Mouse (Mus musculus) thymus, postnatal 14 days (tissue): ENCODE data around the gene Arf1.
"Not testable (repeated sequence)": the region's sequence is repeated elsewhere in the genome, so short reads cannot be mapped to it uniquely, and the experiment has no call there.

Experiments
- DNase-seq: peaks from one replicate; pipeline ENCODE4 v3.0.0; 2021

The Arf1 gene

GRCm38 (mm10) chr11:59226251-59226650, 1.8 kb downstream of the Arf1 start:
- DNase-seq, result no peak

DNA sequence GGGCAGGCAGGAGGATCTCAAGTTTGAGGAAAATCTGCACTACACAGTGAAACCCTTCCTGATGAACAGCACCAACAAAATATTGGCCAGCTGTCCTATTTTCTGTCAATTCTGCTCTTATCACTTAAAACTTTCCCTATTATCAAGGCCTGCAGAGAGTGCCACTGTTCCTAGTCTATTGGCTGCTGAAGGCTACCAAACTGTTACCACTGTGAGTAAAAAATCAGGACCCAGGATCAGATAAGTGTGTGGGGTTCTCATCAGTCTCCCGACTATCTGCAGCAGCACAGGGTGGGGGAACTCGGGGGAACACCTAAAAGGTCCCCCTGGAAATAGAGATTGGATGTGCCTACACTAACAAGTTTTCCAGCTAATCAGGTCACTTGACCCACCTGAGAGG, 2.9 kb downstream of the Arf1 start:
- DNase-seq, result no peak

DNA sequence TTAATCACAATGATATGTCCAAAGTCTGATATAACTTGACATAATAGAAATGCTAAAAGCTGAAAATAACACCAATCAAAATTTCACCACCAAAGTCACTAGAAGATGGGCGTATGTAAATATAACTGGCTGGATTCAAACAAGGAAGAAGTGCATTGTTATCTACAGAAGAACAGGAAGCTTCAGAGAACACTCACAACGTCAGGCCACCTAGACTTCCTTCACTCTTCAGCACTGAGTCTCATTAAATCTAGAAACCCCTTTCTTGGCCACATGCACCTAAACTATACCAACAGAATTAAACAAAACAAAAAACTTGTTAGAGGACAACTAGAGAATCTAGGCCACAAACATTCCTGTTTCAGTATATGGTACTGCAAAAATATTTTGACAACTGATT, 3.6 kb downstream of the Arf1 start:
- no peak for DNase-seq

DNA sequence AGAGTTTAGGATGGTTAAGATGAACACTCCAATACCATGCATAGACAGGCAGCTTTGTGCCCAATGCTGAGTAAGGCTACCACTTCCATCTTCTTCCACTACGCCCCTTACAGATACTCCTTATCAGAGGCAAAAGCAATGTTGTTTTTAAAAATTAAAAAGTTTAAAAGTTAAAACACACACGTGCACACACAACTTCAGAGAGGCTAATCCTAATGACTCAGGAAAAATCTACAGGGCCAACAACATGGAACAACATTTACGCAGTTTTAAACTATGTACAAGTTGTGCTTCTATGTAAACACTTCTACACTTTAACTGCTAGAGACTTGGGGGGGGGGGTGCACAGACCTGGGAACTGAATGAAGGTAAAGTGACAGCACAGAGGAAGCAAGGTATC, 4.0 kb downstream of the Arf1 start:
- DNase-seq, result no peak

DNA sequence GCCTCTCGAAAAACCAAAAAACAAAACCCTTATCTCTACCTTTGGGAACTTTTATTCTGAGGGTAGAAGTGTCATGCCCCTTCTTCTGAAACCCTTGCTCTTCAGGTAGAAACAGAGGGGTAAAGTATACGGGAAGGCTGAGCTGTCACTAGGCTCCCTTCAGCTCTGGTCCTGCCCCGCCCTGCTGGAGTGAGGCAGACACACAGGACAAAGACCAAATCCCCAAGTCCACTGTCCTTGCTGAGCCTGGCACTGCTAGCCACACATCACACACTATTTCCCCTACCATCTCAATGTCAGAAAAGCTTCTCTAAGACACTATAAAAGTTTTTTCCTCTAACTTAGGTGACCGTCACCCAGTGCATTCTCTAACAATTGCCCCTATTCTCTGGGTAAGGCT, 5.8 kb downstream of the Arf1 start:
- DNase-seq, result no peak

GRCm38 (mm10) chr11:59221604-59222003, 6.5 kb downstream of the Arf1 start:
- DNase-seq, result no peak

DNA sequence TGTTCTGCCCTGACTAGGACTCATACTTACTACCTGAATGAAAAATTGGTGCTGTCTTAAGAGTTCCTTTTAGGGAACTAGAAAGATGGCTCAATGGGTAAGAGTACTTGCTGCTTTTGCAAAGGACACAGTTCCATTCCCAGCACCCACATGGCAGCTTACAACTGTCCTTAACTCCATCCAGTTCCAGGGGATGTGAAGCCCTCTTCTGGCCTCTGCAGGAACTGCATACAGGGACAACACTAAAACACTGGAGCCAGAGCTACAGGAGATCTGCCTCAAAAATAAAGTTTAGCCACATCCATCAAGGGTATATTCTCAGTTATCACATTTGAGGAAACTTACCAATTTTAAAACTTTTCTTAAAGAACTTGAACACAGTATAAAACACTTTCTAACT, 9.0 kb downstream of the Arf1 start:
- DNase-seq, result peak; percentile 50

- no peak for DNase-seq
Measured at GRCm38 (mm10) chr11:59218389-59218998, 9.6 kb downstream of the Arf1 start.

GRCm38 (mm10) chr11:59216955-59217354, 11.1 kb downstream of the Arf1 start:
- no peak for DNase-seq

DNA sequence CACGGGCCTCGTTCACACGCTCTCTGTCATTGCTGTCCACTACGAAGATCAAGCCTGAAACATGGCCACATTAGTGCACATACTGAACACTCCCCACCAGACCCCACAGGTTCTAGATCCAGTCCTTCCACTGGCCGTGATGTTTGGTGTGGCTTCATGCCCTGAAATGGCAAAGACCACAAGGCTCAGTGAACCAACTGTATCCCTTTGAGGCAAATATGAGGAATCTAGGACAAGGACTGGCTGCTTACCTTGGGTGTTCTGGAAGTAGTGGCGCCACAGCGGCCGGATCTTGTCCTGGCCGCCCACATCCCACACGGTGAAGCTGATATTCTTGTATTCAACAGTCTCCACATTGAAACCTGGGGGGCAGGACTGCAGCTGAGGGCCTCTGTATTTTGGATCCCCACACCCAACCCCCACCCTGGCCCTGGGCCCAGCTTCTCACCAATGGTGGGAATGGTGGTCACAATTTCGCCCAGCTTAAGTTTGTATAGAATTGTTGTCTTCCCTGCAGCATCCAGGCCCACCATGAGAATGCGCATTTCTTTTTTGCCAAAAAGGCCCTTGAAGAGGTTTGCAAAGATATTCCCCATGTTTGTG, 15.1 kb downstream of the Arf1 start:
- no peak for DNase-seq

GRCm38 (mm10) chr11:59212320-59212719, 15.8 kb downstream of the Arf1 start:
- peak; percentile 59 for DNase-seq

GRCm38 (mm10) chr11:59211561-59211960, 16.5 kb downstream of the Arf1 start:
- DNase-seq, result not testable (repeated sequence)

- no peak for DNase-seq
Measured at GRCm38 (mm10) chr11:59210020-59210419, 18.1 kb downstream of the Arf1 start.

GRCm38 (mm10) chr11:59209580-59209979, 18.5 kb downstream of the Arf1 start:
- DNase-seq, result no peak

DNA sequence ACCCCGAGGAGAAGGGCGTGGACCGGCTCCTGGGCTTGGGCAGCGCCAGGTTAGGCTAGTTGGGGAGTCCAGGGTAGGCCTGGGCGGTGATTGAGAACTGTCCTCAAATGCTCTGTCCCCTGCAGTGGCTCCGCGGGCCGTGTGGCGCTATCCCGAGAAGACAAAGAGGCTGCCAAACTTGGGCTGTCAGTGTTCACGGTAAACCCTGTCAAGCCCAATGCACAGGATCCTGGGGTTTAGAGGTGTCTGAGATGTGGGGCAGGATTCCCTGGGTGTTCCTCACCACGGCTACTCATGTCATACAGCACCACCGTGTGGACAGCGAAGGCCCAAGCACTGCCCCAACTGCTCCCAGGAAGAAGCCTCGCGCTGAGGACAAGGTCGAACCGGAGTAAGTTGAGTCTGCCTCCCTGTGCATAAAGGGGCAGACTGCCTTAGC, 19.0 kb downstream of the Arf1 start:
- peak; percentile 58 for DNase-seq

- peak; percentile 92 for DNase-seq
Measured at GRCm38 (mm10) chr11:59208153-59208831, 19.8 kb downstream of the Arf1 start, which contains the start of gene 2310033P09Rik. Gene 2310033P09Rik (plus strand): TSS chr11:59208321.

DNA sequence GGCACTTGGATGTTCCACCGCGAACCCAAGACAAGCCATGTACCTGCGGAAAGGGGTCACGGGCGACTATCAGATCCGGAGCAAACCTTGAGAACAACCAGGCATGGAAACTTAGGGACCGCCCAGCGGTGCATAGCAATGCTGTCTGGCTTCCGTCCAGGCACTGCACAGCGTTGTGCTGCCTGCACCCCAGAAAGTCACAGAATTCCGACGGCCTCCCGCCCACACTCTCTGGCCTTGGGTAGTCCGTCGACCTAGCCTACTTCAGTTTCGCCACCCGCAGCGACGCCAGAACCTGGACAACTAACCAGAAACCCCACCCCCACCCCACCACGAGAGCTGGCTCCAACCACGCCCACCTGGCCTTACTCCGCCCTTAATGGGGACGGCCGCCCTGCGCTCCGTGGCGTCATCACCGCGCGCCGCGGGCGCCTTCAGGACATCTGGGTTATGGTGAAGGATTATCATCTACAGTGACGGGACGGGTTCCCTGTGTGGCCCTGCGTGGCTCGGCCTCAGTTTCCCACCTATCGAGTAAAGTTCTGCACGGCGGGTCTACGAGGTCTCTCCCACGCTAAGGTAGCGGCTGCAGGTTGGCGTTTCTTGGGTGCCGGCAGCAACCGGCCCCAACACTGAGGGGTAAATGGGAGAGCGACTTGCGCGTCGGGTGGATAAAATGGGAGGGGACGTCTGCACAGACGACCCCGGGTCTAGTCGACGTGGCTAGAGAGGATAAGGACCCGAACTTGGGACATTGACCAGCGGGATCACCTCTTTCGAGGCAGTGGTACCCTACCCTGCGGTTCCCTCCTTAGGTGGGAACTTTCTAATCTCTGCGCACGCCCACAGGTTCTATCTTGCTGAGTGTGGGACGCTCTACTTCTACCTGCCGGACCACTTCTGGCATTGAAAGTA, 25.7 kb downstream of the Arf1 start, which contains the start of gene Mrpl55:
Mrpl55 (plus strand) TSS at position 406 of the 915 bp plus-strand sequence.
- peak; percentile 95 for DNase-seq

DNA sequence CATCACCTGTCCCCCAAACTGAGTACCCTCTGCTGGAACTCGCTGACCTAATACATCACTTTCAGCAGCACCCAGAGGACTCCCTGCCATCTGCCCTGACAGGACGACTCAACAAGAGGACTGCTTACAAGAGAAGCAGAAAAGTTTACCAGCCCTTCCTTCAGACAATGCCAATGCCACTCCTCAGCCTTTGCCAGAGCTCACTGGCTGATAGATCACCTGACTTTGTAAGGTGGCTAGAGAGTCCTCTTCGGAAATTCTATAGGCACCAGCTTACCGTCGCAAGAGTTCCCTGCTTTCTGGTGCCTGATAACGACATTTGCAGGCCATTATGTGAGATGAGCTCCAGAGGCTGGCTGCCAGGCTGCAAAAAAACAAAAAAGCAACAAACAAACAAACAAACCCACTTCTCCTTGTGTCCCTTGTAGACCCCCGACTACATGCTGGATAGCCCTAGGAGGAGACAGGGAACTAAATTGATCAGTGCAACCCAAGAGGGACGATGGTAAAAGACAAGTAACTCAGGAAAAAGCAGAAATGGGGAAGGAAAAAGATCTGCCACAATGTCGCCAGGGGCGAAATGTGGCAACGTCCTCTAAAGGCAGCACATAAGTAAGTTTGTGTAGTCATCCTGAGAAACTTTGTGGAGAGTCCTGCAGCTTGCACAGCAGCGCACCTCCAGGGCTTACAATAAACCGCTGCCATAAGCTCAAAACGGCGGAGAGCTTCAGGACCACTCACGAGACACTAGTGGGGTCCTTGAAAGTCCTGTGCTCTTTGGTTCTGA, 26.7 kb downstream of the Arf1 start:
- no peak for DNase-seq

DNA sequence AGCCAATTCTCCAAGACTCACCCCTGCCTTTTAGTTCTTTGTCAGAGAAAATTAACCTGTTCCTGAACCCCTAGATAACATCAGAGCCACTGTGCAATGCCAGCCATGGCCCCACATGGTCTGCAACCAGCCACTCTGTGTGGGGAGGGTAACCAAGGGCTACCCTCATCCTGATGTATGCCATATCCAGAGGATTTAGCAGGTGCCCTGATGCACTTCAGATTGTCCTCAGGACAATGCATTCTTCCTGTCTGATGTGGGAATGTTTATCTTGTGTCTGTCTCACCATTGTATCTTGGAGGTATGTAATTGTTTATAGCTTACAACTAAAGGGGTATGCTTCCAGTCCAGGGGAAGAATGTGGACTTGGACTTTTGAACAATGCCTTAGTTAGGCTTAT, 31.8 kb downstream of the Arf1 start:
- no peak for DNase-seq

DNA sequence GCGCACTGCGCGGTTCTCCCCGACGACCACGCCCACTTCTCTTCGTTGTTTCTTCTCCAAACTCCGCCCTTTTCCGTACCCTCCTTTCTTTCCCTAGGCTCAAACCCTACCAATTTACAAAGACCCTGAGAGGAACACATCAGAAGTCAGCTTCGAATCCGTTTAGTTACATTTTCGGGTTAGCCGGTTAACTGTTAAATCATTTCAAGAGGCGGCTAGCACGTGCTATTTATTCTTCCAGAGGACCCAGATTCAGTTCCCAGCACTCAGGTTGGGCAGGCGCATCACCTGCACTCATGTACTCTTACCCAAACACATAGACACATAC, 36.0 kb downstream of the Arf1 start, which contains the start of gene Guk1:
Guk1 (minus strand) TSS at position 154 of the 328 bp plus-strand sequence.
- no peak for DNase-seq

GRCm38 (mm10) chr11:59191231-59192058, 36.6 kb downstream of the Arf1 start:
- DNase-seq, result peak; percentile 90
